Mouse (Mus musculus): ENCODE results near the gene Tom1l2. TPM values are rescaled to one million over a fixed set of nuclear protein-coding genes. Genes with fewer than 3 reads are reported as not detected.

Gene Tom1l2
- polyA plus RNA-seq, 1 experiment: 1.0 TPM

- Histone ChIP-seq H3K4me3 (replicated peaks) (no peak overlapping the region), H3K9me3 (ENCODE audit: control insufficient read depth, low read length) (no peaks in the 10 kb centered on the region), H3K36me3 (ENCODE audit: control insufficient read depth) (peaks cover 4% of the 10 kb centered on the region), H3K27me3 (ENCODE audit: control insufficient read depth) (peaks cover 30% of the 10 kb centered on the region), H3K4me1 (ENCODE audit: control insufficient read depth) (peaks cover 80% of the 10 kb centered on the region)
- TF ChIP-seq GATA1 (IDR thresholded peaks at IDR 0.05; ENCODE audit: low read length) (no peak), TAL1 (IDR thresholded peaks at IDR 0.05; ENCODE audit: low read length) (no peak)
These were observed 174.2 kb downstream of the Tom1l2 start for GRCm38 (mm10) chr11:60178506-60178905.

GRCm38 (mm10) chr11:60178005-60178404 is 174.7 kb downstream of the Tom1l2 start:
- Histone ChIP-seq H3K4me3 (replicated peaks) (no peak overlapping the region), H3K27me3 (ENCODE audit: control insufficient read depth) (peaks cover 30% of the 10 kb centered on the region), H3K4me1 (ENCODE audit: control insufficient read depth) (peaks cover 76% of the 10 kb centered on the region), H3K9me3 (ENCODE audit: control insufficient read depth, low read length) (no peaks in the 10 kb centered on the region), H3K36me3 (ENCODE audit: control insufficient read depth) (peaks cover 4% of the 10 kb centered on the region)
- TF ChIP-seq TAL1 (IDR thresholded peaks at IDR 0.05; ENCODE audit: low read length) (no peak), GATA1 (IDR thresholded peaks at IDR 0.05; ENCODE audit: low read length) (no peak)

GRCm38 (mm10) chr11:60176975-60177657 is 175.6 kb downstream of the Tom1l2 start:
- H3K9me3 ChIP-seq (ENCODE audit: control insufficient read depth, low read length): no peaks in the 10 kb centered on the region
- peaks cover 4% of the 10 kb centered on the region for H3K36me3 ChIP-seq (ENCODE audit: control insufficient read depth)
- H3K4me3 ChIP-seq (replicated peaks): peak overlapping the region; percentile 71
- peaks cover 30% of the 10 kb centered on the region for H3K27me3 ChIP-seq (ENCODE audit: control insufficient read depth)
- TF ChIP-seq GATA1 (IDR thresholded peaks at IDR 0.05; ENCODE audit: low read length) (no peak), TAL1 (IDR thresholded peaks at IDR 0.05; ENCODE audit: low read length) (no peak)
- H3K4me1 ChIP-seq (ENCODE audit: control insufficient read depth): peaks cover 69% of the 10 kb centered on the region

Other genes with a start within 250 kb of the Tom1l2 start
- gene Rai1, start 247.9 kb downstream of the Tom1l2 start, polyA plus RNA-seq (2012): 1.9 and 2.0 TPM in 2 replicates
- 10.0 and 12.3 TPM in 2 replicates for gene Srebf1, start 130.3 kb downstream of the Tom1l2 start, polyA plus RNA-seq (2012)
- gene Drc3, start 424 bp upstream of the Tom1l2 start, polyA plus RNA-seq (2012): not detected in 2 replicates
- 1.2 and 2.1 TPM in 2 replicates for gene Gid4, start 64.2 kb upstream of the Tom1l2 start, polyA plus RNA-seq (2012)
- 6.1 and 6.9 TPM in 2 replicates for gene Atpaf2, start 65.6 kb upstream of the Tom1l2 start, polyA plus RNA-seq (2012)
- gene Drg2, start 101.7 kb upstream of the Tom1l2 start, polyA plus RNA-seq (2012): 2.5 and 4.5 TPM in 2 replicates
- 0.28 and 0.52 TPM in 2 replicates for gene Myo15, start 116.4 kb upstream of the Tom1l2 start, polyA plus RNA-seq (2012)
- gene Alkbh5, start 183.5 kb upstream of the Tom1l2 start, polyA plus RNA-seq (2012): 2.2 and 2.5 TPM in 2 replicates